Mouse (Mus musculus) stomach, postnatal 0 days (tissue): ENCODE data around the gene Lrrc41. TPM values are rescaled to one million over a fixed set of nuclear protein-coding genes. Genes with fewer than 3 reads are reported as not detected.

Source experiments
- ATAC-seq: fragments of 200-750 bp; cut with Nextera tagmentation; 2 replicates; pipeline ENCODE4 v1.8.0; 2017; ENCODE audit not compliant: low FRiP score, low TSS enrichment
- DNase-seq: peaks from one replicate; pipeline ENCODE4 v3.0.0-alpha.2; 2016; ENCODE audit warnings: low spot score
- H3K27ac ChIP-seq: fragments of 300-500 bp; sonication (generic); replicated peaks from 2 replicates; pipeline ENCODE4 v1.5.1; 2014; ENCODE audit warnings: mild to moderate bottlenecking, control low read depth
- H3K27me3 ChIP-seq: fragments of 300-500 bp; sonication (generic); 2 replicates; pipeline ENCODE4 v1.6.1; 2014; ENCODE audit warnings: low read length; ENCODE audit not compliant: control insufficient read depth, insufficient read depth
- H3K36me3 ChIP-seq: fragments of 300-500 bp; sonication (generic); 2 replicates; pipeline ENCODE4 v1.6.1; 2014; ENCODE audit warnings: low read length, mixed read lengths; ENCODE audit not compliant: control insufficient read depth, insufficient read depth
- H3K4me1 ChIP-seq: fragments of 300-500 bp; sonication (generic); replicated peaks from 2 replicates; pipeline ENCODE4 v1.6.1; 2014; ENCODE audit warnings: antibody characterized with exemption; ENCODE audit not compliant: control insufficient read depth, insufficient read depth
- H3K4me2 ChIP-seq: fragments of 300-500 bp; sonication (generic); replicated peaks from 2 replicates; pipeline ENCODE4 v1.6.1; 2014; ENCODE audit warnings: low read depth, mild to moderate bottlenecking, control low read depth, moderate library complexity
- H3K4me3 ChIP-seq: fragments of 300-500 bp; sonication (generic); 2 replicates; pipeline ENCODE4 v1.5.1; 2014; ENCODE audit warnings: low read depth, low read length, control low read depth
- H3K9ac ChIP-seq: fragments of 300-500 bp; sonication (generic); 2 replicates; pipeline ENCODE4 v1.6.1; 2014; ENCODE audit warnings: mild to moderate bottlenecking, low read length, control low read depth, mixed read lengths
- H3K9me3 ChIP-seq: fragments of 300-500 bp; sonication (generic); 2 replicates; pipeline ENCODE4 v1.6.1; 2016; ENCODE audit warnings: low read length; ENCODE audit not compliant: control insufficient read depth
- CTCF ChIP-seq: IDR thresholded peaks from 2 replicates; pipeline ENCODE4 v1.5.1; 2016; ENCODE audit warnings: antibody characterized with exemption, low read depth, mild to moderate bottlenecking, moderate library complexity
- EP300 ChIP-seq: optimal IDR thresholded peaks from 2 replicates; pipeline ENCODE3; 2016; ENCODE audit warnings: antibody characterized with exemption
- WGBS: fragments of 180-500 bp; shearing (Covaris S2); extraction: QIAGEN DNeasy Blood & Tissue Kit; methylation state at CpG from one replicate; pipeline ENCODE4 v1.1.7; 2014; 5-methylcytosine and 5-hydroxymethylcytosine counted together
- polyA plus RNA-seq: library from polyadenylated mRNA; unstranded; fragments of >200 nt; fragmentation: Nextera tagmentation; extraction: Ambion mirVana; gene quantifications from 2 replicates; pipeline ENCODE4 v1.2.1, GENCODE M21; 2015

Gene Lrrc41
- polyA plus RNA-seq, 1 experiment from 2014 or later: 37.4 TPM

- Histone ChIP-seq H3K36me3 (no peaks in the 10 kb centered on the region), H3K27ac (no peak overlapping the region), H3K4me3 (no peak overlapping the region), H3K9me3 (no peaks in the 10 kb centered on the region), H3K27me3 (no peaks in the 10 kb centered on the region), H3K9ac (no peak overlapping the region), H3K4me2 (no peak overlapping the region), H3K4me1 (no peaks in the 10 kb centered on the region)
- TF ChIP-seq CTCF (peak; percentile 22), EP300 (no peak)
- ATAC-seq: no peak
- DNase-seq: no peak
- WGBS: 0% methylated on average over 1 of the region's 1 CpGs
These were observed 17.5 kb upstream of the Lrrc41 start for GRCm38 (mm10) chr4:116057559-116057958.

GRCm38 (mm10) chr4:116059012-116059726, 15.9 kb upstream of the Lrrc41 start:
- DNase-seq (no peak), ATAC-seq (no peak)
- Histone ChIP-seq H3K4me1 (no peaks in the 10 kb centered on the region), H3K27ac (no peak overlapping the region), H3K36me3 (no peaks in the 10 kb centered on the region), H3K27me3 (no peaks in the 10 kb centered on the region), H3K4me3 (no peak overlapping the region), H3K9ac (no peak overlapping the region), H3K4me2 (no peak overlapping the region), H3K9me3 (no peaks in the 10 kb centered on the region)
- TF ChIP-seq CTCF (no peak), EP300 (no peak)
- WGBS: 81% methylated on average over 5 of the region's 5 CpGs

- Histone ChIP-seq H3K27me3 (no peaks in the 10 kb centered on the region), H3K9ac (no peak overlapping the region), H3K9me3 (no peaks in the 10 kb centered on the region), H3K4me2 (no peak overlapping the region), H3K36me3 (peaks cover 10% of the 10 kb centered on the region; the same call in 1 of the 2 replicates), H3K27ac (no peak overlapping the region), H3K4me1 (no peaks in the 10 kb centered on the region), H3K4me3 (no peak overlapping the region)
- 39% methylated on average over 1 of the region's 1 CpGs for WGBS
- ATAC-seq: no peak
- DNase-seq: no peak
- TF ChIP-seq EP300 (no peak), CTCF (no peak)
These were observed 11.2 kb upstream of the Lrrc41 start for GRCm38 (mm10) chr4:116063855-116064254.

- no peak overlapping the region for H3K4me3 ChIP-seq
- ATAC-seq: no peak
- WGBS: 55% methylated on average over 6 of the region's 6 CpGs
- 0 out of 2 replicates have a peak, but pooled peaks cover 3% of the 10 kb centered on the region for H3K4me1 ChIP-seq
- TF ChIP-seq EP300 (no peak), CTCF (no peak)
- H3K27ac ChIP-seq: no peak overlapping the region
- no peak for DNase-seq
- H3K27me3 ChIP-seq: no peaks in the 10 kb centered on the region
- no peak overlapping the region for H3K4me2 ChIP-seq
- H3K36me3 ChIP-seq: peaks cover 13% of the 10 kb centered on the region; the same call in 1 of the 2 replicates
- no peak overlapping the region for H3K9ac ChIP-seq
- no peaks in the 10 kb centered on the region for H3K9me3 ChIP-seq
These were observed 5.0 kb upstream of the Lrrc41 start for GRCm38 (mm10) chr4:116070116-116070515.

- ATAC-seq (no peak), DNase-seq (no peak)
- 51% methylated on average over 4 of the region's 4 CpGs for WGBS
- Histone ChIP-seq H3K4me2 (no peak overlapping the region; the same call in 1 of the 2 replicates), H3K36me3 (peaks cover 8% of the 10 kb centered on the region; the same call in 1 of the 2 replicates), H3K4me1 (peaks cover 9% of the 10 kb centered on the region; the same call in 1 of the 2 replicates), H3K9ac (no peak overlapping the region), H3K9me3 (no peaks in the 10 kb centered on the region), H3K27me3 (no peaks in the 10 kb centered on the region), H3K27ac (no peak overlapping the region), H3K4me3 (no peak overlapping the region)
- TF ChIP-seq EP300: no peak
- peak; percentile 69 for TF ChIP-seq CTCF
These were observed 1.9 kb upstream of the Lrrc41 start for GRCm38 (mm10) chr4:116073146-116073545.

GRCm38 (mm10) chr4:116074145-116074675, 859 bp upstream of the Lrrc41 start:
- H3K4me2 ChIP-seq: peak overlapping the region; percentile 81
- H3K9ac ChIP-seq: peak overlapping the region; percentile 99
- TF ChIP-seq CTCF: peak; percentile 72
- no peak for TF ChIP-seq EP300
- DNase-seq (no peak), ATAC-seq (no peak)
- peak overlapping the region; percentile 98 for H3K27ac ChIP-seq
- H3K4me1 ChIP-seq: peaks cover 9% of the 10 kb centered on the region; the same call in 1 of the 2 replicates
- H3K9me3 ChIP-seq: no peaks in the 10 kb centered on the region
- no peaks in the 10 kb centered on the region for H3K27me3 ChIP-seq
- 2% methylated on average over 8 of the region's 8 CpGs for WGBS
- H3K4me3 ChIP-seq: peak overlapping the region; percentile 99
- peaks cover 3% of the 10 kb centered on the region; the same call in 1 of the 2 replicates for H3K36me3 ChIP-seq
